Mouse (Mus musculus) lung, adult 18-20 months (tissue): ENCODE measurements at regions not wholly inside any gene's neighbourhood (a gene's known extent, or its start where the extent isn't known, plus 50 kb on each side); places are given as distances from the start of the nearest gene placed in this dataset.
A peak's percentile ranks its signal among the peaks of the same experiment; 100 is the strongest.

ENCODE experiments used
- DNase-seq, 2 experiments: peaks; one replicate each; pipeline ENCODE4 v3.0.0; 2022; ENCODE audit warnings: mixed read lengths in 2 of 2

DNA sequence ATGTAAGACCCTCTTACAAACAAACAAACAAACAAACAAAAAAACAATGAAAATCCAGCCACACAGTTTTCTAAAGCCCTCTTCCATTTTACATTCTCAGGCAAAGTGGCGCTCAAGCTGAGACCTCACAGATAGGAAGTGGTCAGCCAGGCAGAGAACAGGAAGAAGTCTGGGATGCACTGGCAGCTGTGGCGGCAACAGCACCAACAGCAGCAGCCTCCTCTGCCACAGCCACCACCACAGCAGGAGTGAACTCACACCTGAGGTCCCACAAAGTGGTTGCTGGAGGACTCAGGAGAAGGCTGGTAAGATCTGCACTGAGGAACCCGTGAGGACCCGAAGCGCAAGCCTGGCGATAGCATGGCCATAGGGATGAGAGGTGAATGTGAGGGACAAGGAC is 156.3 kb downstream of the Grm4 start:
- DNase-seq = no peak

GRCm38 (mm10) chr17:27364338-27364737 is 156.9 kb downstream of the Grm4 start:
- DNase-seq = no peak

DNA sequence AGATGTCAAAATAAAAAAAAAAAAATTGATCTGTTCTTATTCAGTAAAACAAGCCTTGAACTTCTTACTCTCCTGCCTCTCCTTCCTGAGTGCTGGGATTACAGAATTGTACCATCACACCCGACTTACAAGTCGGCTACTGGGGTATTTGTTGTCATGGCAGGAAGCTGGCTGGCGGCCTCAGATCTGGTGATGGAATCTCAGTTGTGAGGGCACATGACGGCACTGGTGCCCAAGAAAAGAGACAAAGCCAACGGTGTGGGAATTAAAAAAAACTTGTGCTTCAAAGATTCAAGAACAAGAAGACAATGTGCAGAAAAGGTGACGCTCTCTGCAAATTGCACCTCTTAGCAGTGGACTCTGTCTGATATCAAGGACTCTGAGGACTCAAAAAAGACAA is 157.3 kb downstream of the Grm4 start:
- DNase-seq = no peak

- no peak for DNase-seq
Measured at GRCm38 (mm10) chr17:27362221-27362620, 158.0 kb upstream of the Lemd2 start.

DNA sequence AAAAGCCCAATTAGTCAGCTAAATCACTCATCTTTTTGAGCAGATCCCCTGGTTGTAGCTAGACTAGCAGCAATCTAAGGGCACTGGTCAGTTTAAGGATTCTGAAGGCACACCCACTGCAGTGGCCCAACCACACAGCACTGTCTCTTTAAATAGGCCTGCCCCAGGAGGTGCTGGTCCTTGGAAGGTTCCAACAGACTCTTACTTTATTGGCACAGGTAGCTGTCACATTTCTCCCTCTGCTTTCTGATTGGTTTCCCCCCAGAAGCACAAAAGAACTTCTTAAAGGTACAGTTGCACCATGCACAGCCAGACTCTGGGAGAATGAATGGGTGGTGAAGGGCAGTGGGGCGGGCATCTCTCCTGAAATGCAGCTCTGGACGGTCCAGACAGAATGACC is 157.1 kb upstream of the Lemd2 start:
- DNase-seq = no peak

DNA sequence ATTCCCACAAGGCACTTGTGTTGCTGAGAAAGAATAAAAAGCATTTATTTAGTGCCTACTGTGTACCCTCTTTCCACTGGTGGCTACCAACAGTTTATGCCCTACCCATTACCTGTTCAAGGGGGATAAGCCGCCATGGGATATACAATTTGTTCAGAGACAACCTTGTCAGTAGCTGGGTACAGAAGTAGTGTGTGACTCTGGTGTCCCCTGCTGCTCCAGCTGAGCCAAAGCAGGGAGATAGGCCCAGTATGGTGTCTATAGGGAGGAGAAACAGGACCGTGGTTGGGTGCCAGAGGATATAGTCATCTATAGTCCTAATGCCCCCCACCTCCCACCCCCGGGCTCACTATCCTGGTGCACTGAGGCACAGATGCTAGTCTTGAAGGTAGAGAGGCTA is 152.6 kb upstream of the Lemd2 start:
- DNase-seq = no peak

DNA sequence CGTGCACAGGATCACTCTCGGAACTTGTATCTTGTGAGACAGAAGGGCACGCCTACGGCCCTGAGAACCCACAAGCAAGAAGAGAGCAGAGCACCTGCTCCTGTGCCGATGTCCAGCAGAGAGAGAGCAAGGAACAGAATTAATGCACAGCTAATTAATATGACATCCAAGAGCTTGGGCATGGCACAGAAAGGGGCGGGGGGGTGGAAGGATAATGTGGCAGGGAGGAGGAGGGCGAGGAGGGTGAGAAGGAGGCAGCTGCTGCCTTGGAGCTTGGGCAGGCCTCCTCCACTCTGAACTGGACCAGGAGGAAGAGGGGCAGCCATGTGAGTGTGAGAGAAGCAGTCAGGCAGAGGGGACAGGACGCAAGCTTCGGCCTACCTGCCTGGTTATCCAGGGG is 151.4 kb upstream of the Lemd2 start:
- no peak for DNase-seq

- no peak for DNase-seq
Measured at GRCm38 (mm10) chr17:27355056-27355455, 150.8 kb upstream of the Lemd2 start.

GRCm38 (mm10) chr17:27349911-27350310 is 145.6 kb upstream of the Lemd2 start:
- no peak for DNase-seq

GRCm38 (mm10) chr17:27349432-27349831 is 145.2 kb upstream of the Lemd2 start:
- DNase-seq = no peak

DNA sequence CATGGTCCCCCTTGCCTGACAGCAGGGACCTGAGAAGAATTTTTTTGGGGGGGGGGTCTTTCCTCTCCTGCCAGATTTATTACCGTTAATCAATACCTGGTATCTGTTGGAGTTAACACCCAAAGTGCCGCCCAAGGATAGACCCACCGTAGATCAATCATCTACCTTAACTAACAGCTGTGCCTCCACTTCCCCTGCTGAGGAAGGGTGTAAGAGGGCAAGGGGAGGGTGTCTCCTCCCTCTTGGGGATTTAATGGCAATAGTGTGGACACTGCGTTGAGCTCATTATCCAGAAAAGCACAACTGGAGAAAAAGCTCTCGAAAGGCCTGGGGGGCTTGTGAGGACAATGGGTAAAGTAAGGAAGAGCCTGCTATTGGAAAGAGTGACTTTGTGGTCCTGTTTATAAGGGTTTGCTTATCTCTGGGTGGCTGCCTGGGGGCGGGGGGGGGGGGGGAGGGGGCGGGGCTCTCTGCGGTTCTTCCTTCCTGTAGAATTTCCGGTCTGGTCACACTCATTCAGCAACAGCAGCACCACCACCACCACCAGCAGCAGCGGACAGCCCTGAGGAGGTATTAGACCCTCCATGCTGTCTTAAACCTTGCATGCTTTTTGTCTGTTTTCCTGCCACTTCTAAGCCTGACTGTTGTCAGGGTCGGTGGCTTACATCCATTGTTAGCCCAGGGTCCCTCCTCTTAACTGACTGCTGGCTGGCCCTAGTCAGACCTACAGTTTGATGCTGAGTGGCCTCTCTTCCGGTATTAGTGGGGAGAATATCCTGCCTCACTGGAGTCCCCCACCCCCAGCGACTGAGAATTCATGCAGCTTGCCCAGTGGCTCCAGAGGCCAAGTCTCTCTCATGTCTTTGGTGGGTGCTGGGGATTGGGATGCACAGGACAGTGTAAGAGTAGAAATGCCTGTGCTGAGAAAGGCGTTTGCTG is 138.0 kb upstream of the Lemd2 start:
- DNase-seq = no peak

DNA sequence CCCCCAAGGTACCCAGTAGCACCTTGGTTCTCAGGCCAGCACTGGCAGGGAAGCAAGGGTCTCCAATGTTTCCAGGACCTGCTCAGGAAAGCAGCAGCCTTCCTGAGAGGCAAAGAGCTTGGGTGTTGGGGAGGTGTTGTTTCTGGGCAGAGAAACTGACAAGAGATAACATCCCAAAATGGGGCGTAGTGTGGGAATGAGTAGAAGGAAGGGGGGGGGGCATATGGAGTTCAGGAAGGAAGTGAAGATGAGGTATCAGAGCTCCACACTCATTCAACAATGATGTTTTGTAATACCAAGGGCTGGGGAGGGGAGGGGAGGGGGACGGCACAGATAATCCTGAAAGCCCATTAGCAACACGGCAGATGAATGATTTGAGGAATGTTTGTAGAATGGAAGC is 135.6 kb upstream of the Lemd2 start:
- DNase-seq = no peak

DNA sequence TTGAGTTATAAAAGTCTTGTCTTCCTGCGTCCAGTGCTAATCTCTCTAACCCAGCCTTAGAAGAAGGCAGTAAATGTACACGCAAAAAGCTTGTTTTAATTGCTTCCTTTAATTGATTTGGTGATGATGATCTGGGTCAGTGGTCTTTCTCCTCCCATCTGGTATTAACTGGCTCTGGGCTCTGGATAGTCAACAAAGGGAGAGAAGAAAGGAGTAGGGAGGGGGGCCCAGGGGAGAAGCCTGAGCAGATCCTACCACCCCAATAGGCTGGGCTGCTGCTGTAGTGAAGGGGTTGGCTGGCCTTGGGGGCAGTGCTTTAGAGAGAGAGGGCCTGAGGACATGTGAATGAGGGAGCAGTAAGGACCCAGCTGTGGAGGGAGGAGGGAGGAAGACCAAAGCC is 135.0 kb upstream of the Lemd2 start:
- no peak for DNase-seq

DNA sequence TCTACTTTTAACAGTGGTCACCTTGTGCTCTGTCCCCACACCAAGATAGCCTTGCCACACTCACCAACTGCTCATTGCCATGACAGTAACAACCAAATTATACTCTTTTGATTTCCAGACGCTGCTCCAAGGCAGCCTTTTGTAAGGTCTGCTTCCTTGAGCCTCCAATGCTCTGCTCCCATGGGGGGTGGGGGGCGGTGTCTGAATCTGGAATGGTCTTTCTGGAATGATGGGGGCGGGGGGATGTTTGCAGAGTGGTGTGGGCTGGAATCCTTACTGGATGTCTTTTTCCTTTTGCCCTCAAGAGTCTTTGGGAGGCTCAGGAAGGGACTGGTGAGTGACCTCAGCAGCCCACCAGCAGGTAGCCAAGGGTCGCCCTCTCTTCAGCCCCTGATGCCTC is 131.4 kb upstream of the Lemd2 start:
- no peak for DNase-seq

DNA sequence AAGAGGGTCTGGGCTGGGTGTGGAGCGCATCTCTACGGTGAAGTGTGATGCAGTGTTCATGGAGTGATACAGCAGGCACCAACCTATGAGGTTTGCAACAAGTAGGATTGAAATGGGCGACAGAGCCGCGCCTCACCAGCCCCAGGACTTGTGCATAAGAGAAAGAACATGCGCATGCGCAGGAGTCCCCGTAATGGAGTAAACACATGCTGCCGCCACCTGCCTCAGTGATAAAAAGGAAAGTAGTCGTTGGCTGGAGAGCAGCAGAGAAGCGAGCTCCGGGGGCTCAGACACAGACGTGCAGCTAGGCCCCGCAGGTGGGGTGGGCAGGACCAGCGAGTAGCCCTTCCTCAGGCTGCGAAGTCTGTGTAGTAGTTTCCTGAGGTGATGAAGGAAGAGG is 129.3 kb upstream of the Lemd2 start:
- no peak for DNase-seq

DNA sequence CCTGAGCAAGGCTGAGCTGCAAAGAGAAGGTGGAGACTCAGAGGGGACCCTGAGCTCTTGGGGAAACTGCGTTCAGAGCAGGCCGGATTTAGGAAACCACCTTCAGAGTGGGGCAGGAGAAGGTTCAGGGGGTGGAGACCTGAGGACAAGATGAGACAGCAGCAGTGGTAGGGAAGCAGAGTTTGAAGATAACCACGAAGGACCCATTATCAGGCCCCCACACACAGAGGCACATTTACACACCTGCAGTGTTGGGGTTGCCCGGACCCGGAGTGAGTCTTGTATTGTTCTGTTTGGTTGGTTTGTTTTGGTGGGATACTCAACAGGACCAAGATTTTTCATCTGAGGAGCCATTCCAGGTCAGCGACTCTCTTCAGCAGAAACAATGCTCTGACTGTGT is 128.9 kb upstream of the Lemd2 start:
- no peak for DNase-seq

GRCm38 (mm10) chr17:27332076-27332475 is 127.8 kb upstream of the Lemd2 start:
- no peak for DNase-seq

DNA sequence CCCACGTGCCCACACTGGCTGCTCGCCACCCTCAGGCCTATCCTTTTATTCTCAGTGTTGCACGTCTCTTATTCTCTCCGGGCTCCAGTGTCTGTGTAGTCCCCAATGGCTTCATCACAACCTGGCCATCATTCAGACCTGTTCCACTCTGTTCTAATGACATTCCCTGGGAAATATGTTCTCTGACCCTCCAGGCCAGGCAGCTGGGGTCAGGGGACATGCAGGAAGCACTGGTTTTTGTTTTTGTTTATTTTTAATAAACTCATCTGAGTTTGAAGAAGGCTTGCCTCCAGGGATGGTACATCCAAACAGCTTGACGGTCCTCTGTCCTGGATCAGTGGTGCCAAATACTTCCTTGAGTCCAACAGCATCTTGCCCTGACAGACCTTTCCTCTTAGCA is 127.4 kb upstream of the Lemd2 start:
- DNase-seq = no peak

DNA sequence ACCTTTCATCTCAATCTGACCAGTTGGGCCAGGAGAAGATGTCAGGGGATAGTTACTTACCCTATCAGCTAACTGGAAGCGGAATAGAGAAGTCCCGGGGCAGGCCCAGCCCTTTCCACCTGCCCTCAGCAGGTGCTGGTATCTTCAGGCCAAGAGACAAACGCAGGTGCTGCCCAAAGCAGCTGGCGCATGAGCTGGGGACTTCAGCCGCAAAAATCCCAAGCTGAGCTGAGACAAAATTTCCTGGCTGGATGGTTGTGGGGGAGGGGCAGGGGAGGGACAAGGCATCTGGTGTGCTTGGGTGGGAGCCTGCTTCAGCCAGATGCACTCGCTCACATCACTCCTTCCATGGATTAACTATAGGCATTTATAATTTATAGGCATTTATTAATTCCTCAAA is 125.5 kb upstream of the Lemd2 start:
- no peak for DNase-seq

GRCm38 (mm10) chr17:27329183-27329582 is 124.9 kb upstream of the Lemd2 start:
- no peak for DNase-seq

DNA sequence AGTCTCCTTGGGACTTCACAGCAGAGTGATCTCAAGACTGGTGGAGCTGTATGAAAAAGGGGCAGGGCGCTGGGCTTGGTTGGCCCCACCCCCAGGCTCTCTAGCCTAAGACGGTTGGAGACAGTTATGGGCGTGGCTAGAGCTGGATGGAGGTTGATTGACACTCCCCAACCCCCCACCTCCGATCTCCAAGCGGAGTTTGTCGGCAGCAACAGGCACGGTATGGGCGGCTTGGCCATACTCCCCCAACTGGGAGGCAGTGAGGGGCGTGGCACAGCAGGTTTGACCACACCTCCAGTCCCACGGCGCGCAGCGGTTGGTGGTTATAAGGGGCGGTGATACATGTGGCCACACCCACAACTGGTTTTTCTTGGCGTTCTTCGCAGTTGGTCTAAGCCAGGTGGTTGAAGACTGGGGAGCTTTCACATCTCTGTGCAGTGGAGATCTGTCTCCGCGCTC is 120.8 kb upstream of the Lemd2 start:
- DNase-seq = peak; percentile 67 to 73

DNA sequence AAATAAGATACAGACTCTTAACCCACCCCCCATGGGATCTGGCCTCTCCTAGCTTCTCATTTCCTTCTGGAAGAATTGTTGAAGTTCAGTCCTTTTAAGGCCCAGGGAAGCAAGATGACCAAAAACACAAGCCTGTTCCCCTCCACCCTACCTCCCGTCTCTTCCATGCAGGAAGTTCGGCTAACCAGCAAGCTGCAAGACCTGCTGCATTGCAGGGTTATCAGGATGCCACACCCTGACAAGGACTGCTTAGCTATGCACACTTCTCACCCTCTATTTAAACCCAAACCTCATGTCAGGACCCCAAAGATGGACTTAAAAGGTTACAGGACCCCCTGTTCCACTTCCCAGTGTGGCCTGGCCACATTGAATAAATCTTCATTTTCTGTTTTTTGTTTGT is 119.2 kb upstream of the Lemd2 start:
- DNase-seq = no peak

- no peak for DNase-seq
Measured at GRCm38 (mm10) chr17:27322891-27323509, 118.7 kb upstream of the Lemd2 start.

GRCm38 (mm10) chr17:27318969-27319695 is 114.9 kb upstream of the Lemd2 start:
- DNase-seq = no peak
